Mouse (Mus musculus) embryonic facial prominence, embryonic 10.5 days (tissue): ENCODE results near the gene Mkrn2. TPM values are rescaled to one million over a fixed set of nuclear protein-coding genes. Genes with fewer than 3 reads are reported as not detected.

Source experiments
- DNase-seq: peaks from one replicate; pipeline ENCODE4 v3.0.0-alpha.2; 2017; ENCODE audit warnings: low spot score
- H3K27ac ChIP-seq: fragments of 300-500 bp; sonication (generic); replicated peaks from 2 replicates; pipeline ENCODE4 v1.5.1; 2016; ENCODE audit warnings: mild to moderate bottlenecking
- H3K27me3 ChIP-seq: fragments of 300-500 bp; sonication (generic); replicated peaks from 2 replicates; pipeline ENCODE4 v1.6.1; 2016; ENCODE audit warnings: low read depth, mild to moderate bottlenecking; ENCODE audit not compliant: poor library complexity, severe bottlenecking
- H3K36me3 ChIP-seq: fragments of 300-500 bp; sonication (generic); replicated peaks from 2 replicates; pipeline ENCODE4 v1.6.1; 2016; ENCODE audit warnings: mild to moderate bottlenecking, moderate library complexity
- H3K4me1 ChIP-seq: fragments of 300-500 bp; sonication (generic); 2 replicates; pipeline ENCODE4 v1.6.1; 2016
- H3K4me3 ChIP-seq: fragments of 300-500 bp; sonication (generic); 2 replicates; pipeline ENCODE4 v1.5.1; 2016; ENCODE audit warnings: mild to moderate bottlenecking, moderate library complexity
- H3K9me3 ChIP-seq: fragments of 300-500 bp; sonication (generic); 2 replicates; pipeline ENCODE4 v1.6.1; 2016; ENCODE audit warnings: mild to moderate bottlenecking
- WGBS: fragments of 180-500 bp; shearing (Covaris S2); methylation state at CpG from one replicate; pipeline ENCODE4 v1.1.7; 2016; 5-methylcytosine and 5-hydroxymethylcytosine counted together
- polyA plus RNA-seq: library from polyadenylated mRNA; unstranded; fragments of >200 nt; fragmentation: Nextera tagmentation; extraction: Ambion mirVana; gene quantifications from 2 replicates; pipeline ENCODE4 v1.2.1, GENCODE M21; 2016

The Mkrn2 gene
- polyA plus RNA-seq, 1 experiment from 2014 or later = 30.7 TPM

DNA sequence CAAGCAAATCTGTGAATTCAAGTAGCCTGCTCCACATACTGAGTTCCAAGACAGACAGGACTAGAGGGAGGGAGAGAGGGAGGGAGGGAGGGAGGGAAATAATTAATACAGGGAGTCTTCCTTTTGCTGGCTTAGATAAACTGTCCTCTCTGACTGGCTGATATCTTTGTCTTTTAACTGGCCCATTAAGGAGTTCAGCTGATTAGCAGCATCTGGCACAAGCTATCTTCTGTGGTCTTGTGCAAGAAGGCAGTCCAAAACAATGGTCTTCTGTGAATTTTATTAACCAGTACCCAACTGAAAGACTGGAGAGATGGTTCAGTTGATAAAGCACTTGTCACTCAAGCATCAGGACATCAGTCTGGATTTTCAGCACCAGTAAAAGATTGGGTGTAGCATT lies 57.1 kb downstream of the Mkrn2 start:
- no peak for DNase-seq
- H3K27ac ChIP-seq = no peak overlapping the region
- peaks cover 34% of the 10 kb centered on the region for H3K36me3 ChIP-seq
- H3K9me3 ChIP-seq = no peaks in the 10 kb centered on the region
- H3K27me3 ChIP-seq = no peaks in the 10 kb centered on the region
- H3K4me1 ChIP-seq = peaks cover 24% of the 10 kb centered on the region
- no peak overlapping the region for H3K4me3 ChIP-seq

DNA sequence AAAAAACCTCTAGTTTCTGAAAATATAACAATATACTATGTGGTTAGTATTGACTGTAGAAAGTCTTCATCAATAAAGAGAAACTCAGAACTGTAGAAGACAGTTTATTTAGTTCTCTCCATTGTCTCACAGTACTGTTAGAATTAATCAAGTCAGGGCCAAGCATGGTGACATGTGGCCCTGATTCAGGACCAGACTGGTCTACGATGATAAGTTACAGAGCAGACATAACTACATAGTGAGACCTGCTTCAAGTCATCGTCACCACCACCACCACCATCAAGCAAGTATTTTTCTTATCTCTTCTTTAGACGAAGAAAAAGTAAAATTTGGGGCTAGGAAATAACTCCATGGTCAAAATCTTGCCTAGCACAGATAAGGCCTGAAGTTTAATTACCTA lies 62.6 kb downstream of the Mkrn2 start:
- Histone ChIP-seq H3K9me3 (no peaks in the 10 kb centered on the region), H3K27me3 (no peaks in the 10 kb centered on the region), H3K4me3 (no peak overlapping the region), H3K27ac (no peak overlapping the region), H3K4me1 (peaks cover 29% of the 10 kb centered on the region), H3K36me3 (peaks cover 54% of the 10 kb centered on the region)
- WGBS = 93% methylated on average over 3 of the region's 3 CpGs
- DNase-seq = no peak

DNA sequence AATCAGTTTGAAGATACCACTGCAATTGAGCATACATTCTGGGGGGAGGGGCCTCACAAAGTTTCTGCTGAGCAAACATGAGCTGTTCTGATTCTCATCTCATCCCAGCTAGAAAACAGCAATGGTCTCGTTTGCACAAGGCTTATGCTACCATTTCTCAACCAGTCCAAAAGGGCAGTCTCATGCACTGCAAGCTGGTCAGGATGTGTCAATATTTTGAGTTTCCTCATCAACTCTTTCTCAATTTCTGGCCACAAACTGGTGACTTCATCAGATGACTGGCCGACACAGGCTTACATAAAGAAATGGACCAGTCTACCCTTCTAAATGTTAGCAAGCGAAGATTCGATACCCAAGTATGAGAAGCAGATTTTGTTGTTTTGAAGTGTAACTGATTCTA lies 64.9 kb downstream of the Mkrn2 start:
- peaks cover 57% of the 10 kb centered on the region for H3K36me3 ChIP-seq
- WGBS = 89% methylated on average over 4 of the region's 4 CpGs
- H3K27me3 ChIP-seq = no peaks in the 10 kb centered on the region
- DNase-seq = no peak
- no peak overlapping the region for H3K4me3 ChIP-seq
- peaks cover 11% of the 10 kb centered on the region; the same call in 1 of the 2 replicates for H3K4me1 ChIP-seq
- no peaks in the 10 kb centered on the region for H3K9me3 ChIP-seq
- H3K27ac ChIP-seq = no peak overlapping the region

Other genes with a start within 250 kb of the Mkrn2 start
- 0.16 and 0.30 TPM in 2 replicates for gene Pparg, start 241.0 kb upstream of the Mkrn2 start, polyA plus RNA-seq
- gene Tsen2, start 57.2 kb upstream of the Mkrn2 start, polyA plus RNA-seq = 32.1 and 33.0 TPM in 2 replicates
- gene Mkrn2os, start 9.3 kb upstream of the Mkrn2 start, polyA plus RNA-seq = 0.21 and 0.29 TPM in 2 replicates
- gene Raf1, start 74.7 kb downstream of the Mkrn2 start, polyA plus RNA-seq = 123 and 126 TPM in 2 replicates
- gene Tmem40, start 160.5 kb downstream of the Mkrn2 start, polyA plus RNA-seq = 1.1 and 1.6 TPM in 2 replicates
- gene Cand2, start 172.6 kb downstream of the Mkrn2 start, polyA plus RNA-seq = 68.9 and 71.8 TPM in 2 replicates
- gene Rpl32, start 206.8 kb downstream of the Mkrn2 start, polyA plus RNA-seq = 1,826 and 1,867 TPM in 2 replicates
- 1.1 and 1.2 TPM in 2 replicates for gene Efcab12, start 236.5 kb downstream of the Mkrn2 start, polyA plus RNA-seq